Mouse (Mus musculus) midbrain, embryonic 16.5 days (tissue): ENCODE results near the gene Grap. TPM values are rescaled to one million over a fixed set of nuclear protein-coding genes. Genes with fewer than 3 reads are reported as not detected.

Experiments used
- ATAC-seq: fragments of 200-750 bp; cut with Nextera tagmentation; 2 replicates; pipeline ENCODE4 v1.8.0; 2017; ENCODE audit warnings: moderate TSS enrichment
- H3K27ac ChIP-seq: fragments of 300-500 bp; sonication (generic); 2 replicates; pipeline ENCODE4 v1.5.1; 2014; ENCODE audit warnings: mild to moderate bottlenecking, low read length, mixed read lengths
- H3K27me3 ChIP-seq: fragments of 300-500 bp; sonication (generic); 2 replicates; pipeline ENCODE4 v1.6.1; 2014; ENCODE audit warnings: low read depth, low read length, mixed read lengths; ENCODE audit not compliant: control insufficient read depth, insufficient read depth
- H3K36me3 ChIP-seq: fragments of 300-500 bp; sonication (generic); 2 replicates; pipeline ENCODE4 v1.6.1; 2014; ENCODE audit warnings: mild to moderate bottlenecking, low read length, moderate library complexity, mixed read lengths; ENCODE audit not compliant: control insufficient read depth, insufficient read depth
- H3K4me1 ChIP-seq: fragments of 300-500 bp; sonication (generic); 2 replicates; pipeline ENCODE4 v1.6.1; 2014; ENCODE audit warnings: mild to moderate bottlenecking, low read length, mixed read lengths; ENCODE audit not compliant: control insufficient read depth, insufficient read depth
- H3K4me2 ChIP-seq: fragments of 300-500 bp; sonication (generic); 2 replicates; pipeline ENCODE4 v1.6.1; 2014; ENCODE audit warnings: mild to moderate bottlenecking, low read length, mixed read lengths
- H3K4me3 ChIP-seq: fragments of 300-500 bp; sonication (generic); 2 replicates; pipeline ENCODE4 v1.5.1; 2014; ENCODE audit warnings: low read depth, mild to moderate bottlenecking, low read length, moderate library complexity, mixed read lengths
- H3K9ac ChIP-seq: fragments of 300-500 bp; sonication (generic); 2 replicates; pipeline ENCODE4 v1.6.1; 2014; ENCODE audit warnings: low read depth, low read length, mixed read lengths
- H3K9me3 ChIP-seq: fragments of 300-500 bp; sonication (generic); replicated peaks from 2 replicates; pipeline ENCODE4 v1.6.1; 2014; ENCODE audit warnings: mild to moderate bottlenecking, low read length, mixed read lengths; ENCODE audit not compliant: control insufficient read depth, poor library complexity, severe bottlenecking
- WGBS: fragments of 180-500 bp; shearing (Covaris S2); extraction: QIAGEN DNeasy Blood & Tissue Kit; methylation state at CpG from one replicate; pipeline ENCODE4 v1.1.7; 2014; 5-methylcytosine and 5-hydroxymethylcytosine counted together
- polyA plus RNA-seq: library from polyadenylated mRNA; unstranded; fragments of >200 nt; fragmentation: Nextera tagmentation; extraction: Ambion mirVana; gene quantifications from 2 replicates; pipeline ENCODE4 v1.2.1, GENCODE M21; 2015

The Grap gene
- polyA plus RNA-seq, 1 experiment from 2014 or later: 10.7 TPM

- no peaks in the 10 kb centered on the region for H3K27me3 ChIP-seq
- H3K4me1 ChIP-seq: 0 out of 2 replicates have a peak, but pooled peaks cover 3% of the 10 kb centered on the region
- no peak overlapping the region for H3K9ac ChIP-seq
- 93% methylated on average over 5 of the region's 5 CpGs for WGBS
- no peak overlapping the region for H3K4me3 ChIP-seq
- no peak for ATAC-seq
- no peak overlapping the region for H3K27ac ChIP-seq
- H3K4me2 ChIP-seq: no peak overlapping the region
- H3K9me3 ChIP-seq: no peaks in the 10 kb centered on the region
- H3K36me3 ChIP-seq: no peaks in the 10 kb centered on the region
Measured at GRCm38 (mm10) chr11:61699460-61699859, 46.4 kb downstream of the Grap start.

- Histone ChIP-seq H3K27ac (no peak overlapping the region), H3K4me3 (no peak overlapping the region), H3K27me3 (no peaks in the 10 kb centered on the region), H3K4me2 (no peak overlapping the region), H3K4me1 (0 out of 2 replicates have a peak, but pooled peaks cover 3% of the 10 kb centered on the region), H3K36me3 (no peaks in the 10 kb centered on the region), H3K9ac (no peak overlapping the region), H3K9me3 (no peaks in the 10 kb centered on the region)
- 36% methylated on average over 4 of the region's 4 CpGs for WGBS
- no peak for ATAC-seq
Measured at GRCm38 (mm10) chr11:61699933-61700332, 46.9 kb downstream of the Grap start.

GRCm38 (mm10) chr11:61701696-61702095 lies 48.6 kb downstream of the Grap start:
- Histone ChIP-seq H3K9me3 (no peaks in the 10 kb centered on the region), H3K4me2 (no peak overlapping the region), H3K9ac (no peak overlapping the region), H3K4me3 (no peak overlapping the region), H3K27me3 (no peaks in the 10 kb centered on the region), H3K36me3 (no peaks in the 10 kb centered on the region), H3K4me1 (0 out of 2 replicates have a peak, but pooled peaks cover 3% of the 10 kb centered on the region), H3K27ac (no peak overlapping the region)
- 40% methylated on average over 5 of the region's 5 CpGs for WGBS
- no peak for ATAC-seq

- Histone ChIP-seq H3K27me3 (no peaks in the 10 kb centered on the region), H3K4me1 (0 out of 2 replicates have a peak, but pooled peaks cover 3% of the 10 kb centered on the region), H3K36me3 (no peaks in the 10 kb centered on the region), H3K4me2 (no peak overlapping the region), H3K4me3 (no peak overlapping the region), H3K9ac (no peak overlapping the region), H3K9me3 (no peaks in the 10 kb centered on the region), H3K27ac (no peak overlapping the region)
- 95% methylated on average over 5 of the region's 5 CpGs for WGBS
- ATAC-seq: no peak
Measured at GRCm38 (mm10) chr11:61702494-61702893, 49.4 kb downstream of the Grap start.

- 86% methylated on average over 2 of the region's 2 CpGs for WGBS
- Histone ChIP-seq H3K9me3 (no peaks in the 10 kb centered on the region), H3K9ac (no peak overlapping the region), H3K27me3 (no peaks in the 10 kb centered on the region), H3K4me2 (no peak overlapping the region), H3K27ac (no peak overlapping the region), H3K4me3 (no peak overlapping the region), H3K4me1 (no peaks in the 10 kb centered on the region), H3K36me3 (no peaks in the 10 kb centered on the region)
- no peak for ATAC-seq
Measured at GRCm38 (mm10) chr11:61705581-61705980, 52.5 kb downstream of the Grap start.

- ATAC-seq: no peak
- 56% methylated on average over 4 of the region's 4 CpGs for WGBS
- no peaks in the 10 kb centered on the region for H3K9me3 ChIP-seq
- H3K4me2 ChIP-seq: no peak overlapping the region
- H3K27ac ChIP-seq: no peak overlapping the region
- no peak overlapping the region for H3K4me3 ChIP-seq
- H3K9ac ChIP-seq: no peak overlapping the region
- no peaks in the 10 kb centered on the region for H3K36me3 ChIP-seq
- no peaks in the 10 kb centered on the region for H3K4me1 ChIP-seq
- H3K27me3 ChIP-seq: no peaks in the 10 kb centered on the region
Measured at GRCm38 (mm10) chr11:61706232-61706631, 53.2 kb downstream of the Grap start.

- no peak for ATAC-seq
- Histone ChIP-seq H3K4me3 (no peak overlapping the region), H3K9me3 (no peaks in the 10 kb centered on the region), H3K36me3 (no peaks in the 10 kb centered on the region), H3K4me1 (no peaks in the 10 kb centered on the region), H3K27me3 (no peaks in the 10 kb centered on the region), H3K4me2 (no peak overlapping the region), H3K9ac (no peak overlapping the region), H3K27ac (no peak overlapping the region)
- WGBS: 67% methylated on average over 3 of the region's 3 CpGs
Measured at GRCm38 (mm10) chr11:61708928-61709327, 55.9 kb downstream of the Grap start.

- ATAC-seq: no peak
- WGBS: 62% methylated on average over 15 of the region's 15 CpGs
- Histone ChIP-seq H3K9ac (0 out of 2 replicates have a peak overlapping the region, but pooled peaks have one; percentile 22), H3K4me2 (no peak overlapping the region), H3K36me3 (no peaks in the 10 kb centered on the region), H3K27me3 (no peaks in the 10 kb centered on the region), H3K9me3 (no peaks in the 10 kb centered on the region), H3K4me3 (no peak overlapping the region), H3K4me1 (no peaks in the 10 kb centered on the region), H3K27ac (no peak overlapping the region)
Measured at GRCm38 (mm10) chr11:61713157-61713855, 60.2 kb downstream of the Grap start.

- peak; percentile 84 for ATAC-seq
- Histone ChIP-seq H3K9ac (no peak overlapping the region), H3K27ac (no peak overlapping the region), H3K4me2 (0 out of 2 replicates have a peak overlapping the region, but pooled peaks have one; percentile 8), H3K27me3 (no peaks in the 10 kb centered on the region), H3K36me3 (no peaks in the 10 kb centered on the region), H3K4me1 (no peaks in the 10 kb centered on the region), H3K4me3 (no peak overlapping the region), H3K9me3 (no peaks in the 10 kb centered on the region)
- 47% methylated on average over 11 of the region's 11 CpGs for WGBS
Measured at GRCm38 (mm10) chr11:61714346-61715117, 61.5 kb downstream of the Grap start.
